Mouse (Mus musculus) G1E-ER4 (cell line): Measurements from ENCODE around the gene F11. TPM values are rescaled to one million over a fixed set of nuclear protein-coding genes. Genes with fewer than 3 reads are reported as not detected.

ENCODE experiments used
- GATA1 ChIP-seq: IDR thresholded peaks from one replicate; pipeline ENCODE4 v1.8.0; 2012; ENCODE audit warnings: low read length, inconsistent platforms
- polyA plus RNA-seq: library from polyadenylated mRNA; stranded (reverse); fragments of >175 nt; gene quantifications from 2 replicates; pipeline ENCODE4 v1.2.3, GENCODE M21; 2012

The F11 gene
- polyA plus RNA-seq, 1 experiment, result not detected

DNA sequence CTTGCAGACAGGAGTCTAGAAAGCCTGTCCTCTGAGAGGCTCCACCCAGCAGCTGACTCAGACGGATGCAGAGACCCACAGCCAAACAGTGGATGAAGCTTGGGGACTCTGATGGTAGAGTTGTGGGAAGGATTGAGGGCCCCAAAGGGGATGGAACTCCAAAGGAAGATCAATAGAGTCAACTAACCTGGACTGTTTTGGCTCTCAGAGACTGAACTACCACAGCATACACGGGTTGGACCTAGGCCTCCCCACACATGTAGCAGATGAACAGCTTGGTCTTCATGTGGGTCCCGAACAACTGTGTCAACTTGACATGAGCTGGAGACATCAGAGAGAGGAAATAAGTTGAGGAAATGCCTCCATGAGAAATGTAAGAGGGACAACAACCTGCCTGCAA, 1.0 kb upstream of the F11 start:
- no peak for TF ChIP-seq GATA1

DNA sequence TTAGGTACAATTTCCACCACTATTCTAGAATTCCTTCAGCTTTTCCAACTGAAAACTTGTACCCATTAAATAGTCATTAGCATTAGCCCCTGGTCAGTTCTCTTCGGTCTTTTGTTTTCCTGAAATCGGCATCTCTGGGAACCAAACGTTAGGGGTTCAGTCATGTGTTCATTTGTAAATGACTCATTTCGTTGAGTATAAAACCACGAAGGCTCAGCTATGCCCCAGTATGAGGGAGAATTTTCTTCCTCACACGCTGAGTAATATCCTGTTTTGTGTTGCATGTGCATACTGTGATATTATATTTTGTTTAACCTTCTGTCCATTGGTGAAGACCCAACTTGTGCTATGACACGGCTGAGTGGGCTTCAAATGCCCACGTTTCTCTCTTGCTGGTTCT, 3.4 kb downstream of the F11 start:
- no peak for TF ChIP-seq GATA1

DNA sequence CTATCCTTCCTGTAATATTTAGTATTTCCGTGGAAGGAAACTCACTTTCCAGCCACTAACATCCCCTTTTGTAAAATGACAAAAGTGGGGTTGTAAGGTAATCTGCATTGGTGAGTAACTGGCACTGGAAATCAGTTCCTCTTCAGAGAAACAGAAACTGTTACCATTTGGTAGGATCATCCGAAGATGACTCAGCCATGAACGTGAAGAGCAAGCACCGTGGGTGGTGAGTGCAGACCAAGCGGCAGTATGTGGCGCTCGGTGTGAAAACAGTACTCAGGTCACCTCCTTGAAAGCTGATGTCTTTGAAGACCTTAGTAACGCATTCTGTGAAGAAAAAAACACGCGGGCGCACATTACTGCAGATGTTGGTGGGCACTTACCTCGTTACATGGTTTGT, 6.8 kb downstream of the F11 start:
- no peak for TF ChIP-seq GATA1

DNA sequence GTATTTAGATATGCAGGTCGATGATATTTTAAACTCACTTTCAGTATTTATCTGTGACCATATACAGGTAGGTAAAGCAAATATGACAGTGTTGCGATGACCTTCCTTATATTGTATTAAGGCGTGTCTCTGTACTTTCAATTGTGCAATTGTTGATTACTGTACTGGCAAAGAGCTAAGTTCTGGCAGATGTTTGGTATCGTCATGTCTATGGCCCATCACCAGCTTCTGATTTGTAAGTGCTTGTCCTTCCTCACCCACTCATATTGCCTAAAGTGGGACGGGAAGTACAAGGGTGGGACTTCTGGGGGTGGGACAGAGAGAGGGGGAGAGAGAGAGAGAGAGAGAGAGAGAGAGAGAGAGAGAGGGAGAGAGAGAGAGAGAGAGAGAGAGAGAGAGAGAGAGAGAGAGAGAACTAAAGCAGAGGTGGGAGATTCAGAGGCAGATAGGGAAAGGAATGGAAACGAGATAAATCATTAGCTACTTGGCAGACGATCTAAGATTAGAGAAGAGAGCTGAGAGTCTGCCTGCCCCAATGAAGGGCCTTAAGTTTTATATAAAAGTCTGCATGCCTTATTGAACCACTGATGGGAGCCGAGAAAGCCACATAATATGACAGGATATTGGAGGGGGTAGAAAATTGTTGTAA, 7.5 kb downstream of the F11 start:
- no peak for TF ChIP-seq GATA1

DNA sequence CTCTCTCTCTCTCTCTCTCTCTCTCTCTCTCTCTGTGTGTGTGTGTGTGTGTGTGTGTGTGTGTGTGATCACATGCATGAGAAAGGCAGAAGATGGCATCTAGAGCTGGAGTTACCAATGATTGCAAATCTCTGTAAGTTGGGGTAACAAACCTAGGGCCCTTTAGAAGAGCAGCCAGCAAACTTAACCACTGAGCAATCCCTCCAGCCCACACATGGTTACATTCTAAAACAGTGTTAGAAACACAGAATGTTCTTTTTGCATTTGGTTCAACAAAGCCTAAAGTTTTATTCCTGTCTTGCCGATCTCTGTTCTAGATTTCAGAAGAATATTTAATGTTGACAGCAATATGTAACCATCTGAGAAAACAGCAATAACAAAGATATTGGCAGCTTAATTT, 8.2 kb downstream of the F11 start:
- TF ChIP-seq GATA1, result no peak

DNA sequence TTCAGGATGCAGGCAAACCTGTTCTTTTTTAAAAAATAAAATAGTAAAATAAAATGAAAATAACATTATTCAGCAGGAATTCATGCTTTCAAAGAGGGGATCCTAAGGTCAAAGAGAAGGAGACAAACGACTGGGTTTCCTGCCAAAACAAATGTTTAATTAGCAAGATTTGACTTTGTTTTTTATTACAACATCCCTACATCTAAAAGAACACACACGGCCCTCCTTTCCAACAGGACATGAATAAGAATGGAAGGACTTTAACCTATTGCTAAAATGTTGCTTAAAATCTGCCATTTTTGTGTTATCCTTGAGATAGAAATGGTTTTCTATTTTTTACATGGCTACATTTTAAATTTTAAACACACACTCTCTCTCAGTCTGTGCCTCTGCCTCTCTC, 8.7 kb downstream of the F11 start:
- TF ChIP-seq GATA1, result no peak

DNA sequence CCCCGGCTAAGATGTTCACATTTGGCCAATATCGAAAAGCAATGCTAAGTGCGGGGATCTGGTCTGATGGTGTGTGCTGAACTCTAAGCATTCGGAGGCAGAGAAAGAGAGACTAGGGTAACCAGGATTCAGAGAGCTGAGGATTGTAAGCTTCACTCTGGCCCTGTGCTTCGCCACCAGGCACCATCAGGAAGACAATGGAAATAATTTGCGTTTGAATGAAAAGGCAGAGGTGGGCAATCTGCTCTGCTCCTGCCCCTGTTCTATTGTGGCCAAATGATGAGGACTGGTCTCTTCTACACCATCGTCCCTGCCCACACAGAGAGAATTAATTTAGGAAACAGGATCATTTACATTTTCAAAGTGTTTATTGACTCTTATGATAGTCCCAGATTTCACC, 15.5 kb downstream of the F11 start:
- no peak for TF ChIP-seq GATA1

DNA sequence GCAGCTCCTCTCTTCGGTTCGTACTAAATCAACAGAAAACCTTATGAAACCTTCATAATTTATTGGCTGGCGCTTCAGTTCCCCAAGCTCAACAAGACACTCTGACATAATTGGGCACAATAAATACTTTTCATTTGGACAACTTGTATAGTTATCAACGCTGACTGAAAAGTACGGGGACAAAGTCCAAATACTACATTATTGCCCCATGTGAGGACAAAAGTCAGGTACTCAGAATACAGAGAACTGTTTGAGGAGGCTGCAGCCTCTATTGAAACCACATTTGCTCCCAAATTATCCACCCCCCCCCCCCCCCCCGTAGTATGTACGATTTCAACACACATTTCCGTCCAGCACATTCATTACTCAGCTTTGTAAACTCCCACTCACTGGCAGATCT, 22.5 kb downstream of the F11 start:
- no peak for TF ChIP-seq GATA1

DNA sequence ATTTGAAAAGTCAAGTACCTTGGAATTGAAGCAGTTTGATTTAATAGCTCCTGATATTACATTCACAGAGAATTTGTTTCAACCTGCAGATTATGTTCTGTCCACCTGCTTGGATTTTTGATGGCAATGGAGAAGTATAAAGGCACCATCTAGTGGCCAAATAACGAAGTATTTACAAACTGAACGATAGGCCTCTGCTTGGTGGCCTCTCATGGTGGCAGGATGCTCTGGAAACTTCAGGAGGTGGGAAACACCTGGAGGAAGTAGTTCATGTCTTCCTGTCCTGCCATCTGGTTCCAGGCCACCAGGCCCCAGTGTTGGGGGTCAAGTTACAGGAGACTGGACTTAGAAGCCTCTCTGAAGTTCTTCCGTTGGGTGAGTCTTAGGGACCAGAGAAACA, 23.5 kb downstream of the F11 start:
- no peak for TF ChIP-seq GATA1

DNA sequence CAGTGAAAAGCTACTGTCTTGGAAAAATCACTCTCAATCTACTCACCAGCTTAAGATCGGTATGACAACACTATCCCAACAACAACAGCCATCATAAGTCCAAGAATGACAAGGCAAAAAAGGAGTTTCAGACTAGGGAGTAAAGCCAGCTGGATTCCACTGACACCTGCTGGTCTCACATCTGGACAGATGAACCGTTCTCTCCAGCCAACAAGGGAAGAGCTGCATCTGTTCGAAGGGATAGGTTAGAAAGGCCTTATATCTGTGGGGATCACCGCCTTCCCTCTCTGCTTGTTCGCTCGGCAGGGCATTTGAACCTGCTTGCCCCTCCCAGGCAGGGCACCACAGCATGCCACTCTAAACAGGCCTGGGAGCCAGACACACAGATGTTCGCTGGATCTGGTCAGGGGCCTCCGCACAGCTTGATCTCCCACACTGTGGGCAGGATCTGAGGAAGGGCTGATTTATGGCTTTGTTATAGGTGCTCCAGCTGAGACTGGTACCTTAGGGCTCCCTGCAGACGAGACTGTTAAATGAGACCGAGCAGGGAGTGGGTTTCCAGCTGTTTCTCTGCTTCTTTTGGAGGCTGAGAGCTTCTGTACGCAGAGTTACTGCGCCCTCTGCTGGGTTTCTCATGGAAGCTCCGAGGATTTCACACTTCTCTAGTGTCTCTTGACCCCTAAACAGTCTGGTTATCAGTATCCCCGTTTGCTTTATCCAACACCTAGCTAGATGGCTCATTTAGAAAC, 25.5 kb downstream of the F11 start:
- TF ChIP-seq GATA1, result no peak

DNA sequence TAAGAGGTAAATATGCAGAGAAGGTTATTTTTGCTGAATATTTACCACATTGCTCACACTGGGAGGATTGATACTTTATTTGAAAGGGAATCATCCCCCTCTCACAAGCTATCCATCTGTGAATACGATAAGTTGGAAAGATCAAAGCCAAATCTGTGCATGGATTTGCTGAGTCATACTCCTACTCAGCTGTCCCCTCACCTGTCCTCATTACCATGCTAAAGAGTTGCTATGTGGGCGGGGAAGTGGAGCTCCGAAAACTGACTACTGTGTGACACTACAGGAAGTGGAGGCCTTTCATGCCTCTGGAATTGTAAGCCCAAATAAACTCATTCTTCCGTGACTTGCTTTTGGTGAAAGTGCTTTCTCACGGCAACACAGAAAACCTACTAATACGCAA, 26.6 kb downstream of the F11 start:
- TF ChIP-seq GATA1, result no peak

DNA sequence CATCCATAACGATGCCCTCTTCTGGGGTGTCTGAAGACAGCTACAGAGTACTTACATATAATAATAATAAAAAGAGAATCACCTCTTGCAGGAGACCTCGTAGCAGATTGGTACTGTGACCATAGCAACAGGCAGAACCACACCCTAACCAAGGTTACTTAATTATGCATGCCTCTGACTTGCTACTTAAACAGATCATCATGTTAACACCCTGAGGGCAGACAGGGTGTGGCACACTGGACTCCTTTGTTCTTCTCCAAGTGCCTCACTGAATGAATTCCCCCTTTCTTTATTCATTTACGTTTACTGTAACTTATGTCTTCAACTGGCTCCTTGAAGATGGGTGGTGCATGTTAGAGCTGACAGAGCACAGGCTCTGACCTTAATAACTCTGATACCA, 28.6 kb downstream of the F11 start:
- TF ChIP-seq GATA1, result no peak

DNA sequence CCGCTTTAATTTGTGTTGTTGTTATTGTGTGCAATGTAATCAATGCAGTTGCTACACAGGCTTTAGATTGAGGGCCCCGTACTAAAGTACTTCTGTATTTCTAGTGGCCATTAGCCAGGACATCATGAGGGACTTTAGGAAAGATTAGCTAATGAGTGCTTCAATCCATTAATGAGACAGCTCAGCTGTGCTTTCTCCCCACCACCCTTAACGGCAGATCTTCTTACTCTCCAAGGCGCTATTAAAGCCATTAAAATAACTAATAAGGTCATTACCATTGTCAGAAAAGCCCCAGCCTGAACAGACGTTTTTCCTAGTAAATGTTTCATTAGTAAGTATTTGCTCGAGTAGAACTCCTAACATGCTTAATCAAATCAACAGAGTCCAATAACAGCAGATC, 59.4 kb downstream of the F11 start:
- no peak for TF ChIP-seq GATA1

DNA sequence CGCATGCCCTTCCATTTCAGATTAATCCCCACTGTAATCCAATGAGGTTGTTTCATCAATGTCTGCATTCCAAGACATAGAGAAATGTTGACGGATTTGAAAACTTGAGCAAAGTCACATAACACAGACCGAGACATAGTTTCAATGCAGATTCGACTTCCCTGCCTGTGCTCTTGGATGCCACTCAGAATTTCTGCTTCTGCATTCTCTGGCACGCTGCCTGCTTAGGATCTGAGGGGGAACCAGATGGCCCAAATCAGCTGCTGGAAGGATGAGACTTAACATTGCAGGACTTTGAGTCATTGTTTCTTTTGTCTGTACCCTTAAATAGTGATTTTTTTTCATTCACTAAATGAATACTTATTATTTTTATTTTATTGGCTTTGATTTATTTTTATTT, 60.2 kb downstream of the F11 start:
- no peak for TF ChIP-seq GATA1

DNA sequence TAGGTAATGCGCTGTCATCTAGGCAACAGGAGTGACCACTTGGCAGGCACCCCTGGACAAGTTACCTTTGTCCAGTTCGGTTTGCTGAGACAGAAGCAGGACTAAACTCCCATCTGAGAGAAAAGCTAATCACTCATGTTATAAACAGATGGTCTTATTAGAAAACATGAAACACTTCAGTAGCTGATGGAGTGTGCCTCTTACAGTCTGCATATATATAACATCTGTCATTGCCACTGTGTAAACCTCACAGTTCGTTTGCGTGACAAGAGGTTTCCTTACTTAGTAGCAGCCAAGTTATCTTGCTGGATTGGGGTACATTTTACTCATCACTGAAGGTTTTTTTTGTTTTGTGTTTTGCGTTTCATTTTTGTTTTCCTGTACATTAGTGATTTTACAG, 64.5 kb downstream of the F11 start:
- TF ChIP-seq GATA1, result no peak

DNA sequence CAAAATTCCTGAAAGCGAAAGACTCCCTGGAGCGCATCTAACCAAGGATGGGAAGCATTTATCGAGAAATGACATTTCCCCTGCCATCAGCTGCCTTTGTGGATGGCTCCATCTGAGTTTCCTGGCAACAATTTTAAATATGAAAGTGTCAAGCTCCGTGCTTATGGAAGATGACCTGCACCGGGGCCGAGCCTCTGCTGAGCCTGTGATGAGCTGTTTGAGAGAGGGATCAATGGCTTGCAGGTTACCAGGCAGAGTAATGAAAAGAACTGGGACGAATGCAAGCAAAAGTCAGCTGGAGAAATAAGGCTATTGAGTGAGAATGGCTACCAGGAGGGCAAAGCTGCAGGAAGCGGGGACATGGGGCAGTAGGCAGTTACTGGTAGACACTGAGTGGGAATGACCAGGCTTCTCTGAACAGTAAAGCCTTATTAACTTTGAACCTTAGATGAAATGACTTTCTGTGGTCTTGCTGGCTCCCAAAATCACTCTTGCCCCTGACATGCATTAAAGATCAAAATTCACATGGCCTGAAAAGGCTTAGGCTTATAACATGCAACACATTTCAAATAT, 65.8 kb downstream of the F11 start:
- TF ChIP-seq GATA1, result no peak

Other genes starting within 250 kb of the F11 start
- gene Mtnr1a, start 192.9 kb downstream of the F11 start, polyA plus RNA-seq, result not detected in 2 replicates
- gene Klkb1, start 32.8 kb upstream of the F11 start, polyA plus RNA-seq, result not detected in 2 replicates
- gene Gm45753, start 46.4 kb upstream of the F11 start, polyA plus RNA-seq, result not detected in 2 replicates
- gene Cyp4v3, start 71.2 kb upstream of the F11 start, polyA plus RNA-seq, result not detected in 2 replicates
- not detected in 2 replicates for gene Fam149a, start 120.3 kb upstream of the F11 start, polyA plus RNA-seq
- gene Tlr3, start 149.0 kb upstream of the F11 start, polyA plus RNA-seq, result not detected in 2 replicates
- not detected in 2 replicates for gene Sorbs2, start 245.8 kb upstream of the F11 start, polyA plus RNA-seq